Mouse (Mus musculus): Measurements from ENCODE around the gene Tbxa2r.

The Tbxa2r gene

DNA sequence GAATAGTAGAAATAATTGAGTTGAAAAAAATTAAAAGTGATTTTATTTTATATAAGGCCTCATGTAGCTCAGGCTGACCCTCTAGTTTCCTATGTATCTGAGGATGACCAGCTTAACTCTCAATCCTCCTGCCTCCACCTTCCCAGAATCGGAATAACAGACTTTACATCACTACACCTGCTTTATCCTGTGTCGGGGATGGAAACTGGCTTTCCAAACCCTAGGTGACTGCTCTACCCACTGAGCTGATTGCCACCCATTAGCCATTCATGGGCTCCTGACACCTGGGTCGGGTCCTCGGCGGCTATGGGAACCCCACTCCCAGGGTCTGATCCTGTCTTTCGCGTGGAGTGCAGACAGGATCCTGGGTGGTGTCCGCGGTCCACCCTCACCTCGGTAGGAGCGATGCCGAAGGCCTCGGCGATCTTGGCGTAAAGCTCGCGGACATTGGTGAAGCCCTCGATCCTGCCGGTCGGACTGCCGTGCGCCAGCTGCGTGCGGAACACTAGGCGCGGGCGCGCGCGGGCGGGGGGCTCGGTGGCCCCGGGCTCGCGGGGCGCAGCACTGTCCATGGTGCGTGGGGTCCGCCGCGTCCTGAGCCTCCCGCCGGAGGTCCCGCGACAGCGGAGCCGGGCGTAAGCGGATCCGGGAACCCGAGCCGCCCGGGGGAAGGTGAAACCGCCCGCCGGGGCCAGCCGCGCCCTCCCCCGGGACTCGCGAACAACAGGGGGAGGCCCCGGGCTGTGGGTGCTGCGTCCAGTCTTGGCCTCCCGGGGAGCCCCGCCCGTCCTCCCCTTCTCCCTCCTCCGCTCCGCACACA is 14.4 kb downstream of the Tbxa2r start, which contains the start of gene Gipc3:
Gipc3 (minus strand) TSS at position 581 of the 820 bp plus-strand sequence.
- in situ Hi-C loops (cut with MboI, MseI), result no loop called here

DNA sequence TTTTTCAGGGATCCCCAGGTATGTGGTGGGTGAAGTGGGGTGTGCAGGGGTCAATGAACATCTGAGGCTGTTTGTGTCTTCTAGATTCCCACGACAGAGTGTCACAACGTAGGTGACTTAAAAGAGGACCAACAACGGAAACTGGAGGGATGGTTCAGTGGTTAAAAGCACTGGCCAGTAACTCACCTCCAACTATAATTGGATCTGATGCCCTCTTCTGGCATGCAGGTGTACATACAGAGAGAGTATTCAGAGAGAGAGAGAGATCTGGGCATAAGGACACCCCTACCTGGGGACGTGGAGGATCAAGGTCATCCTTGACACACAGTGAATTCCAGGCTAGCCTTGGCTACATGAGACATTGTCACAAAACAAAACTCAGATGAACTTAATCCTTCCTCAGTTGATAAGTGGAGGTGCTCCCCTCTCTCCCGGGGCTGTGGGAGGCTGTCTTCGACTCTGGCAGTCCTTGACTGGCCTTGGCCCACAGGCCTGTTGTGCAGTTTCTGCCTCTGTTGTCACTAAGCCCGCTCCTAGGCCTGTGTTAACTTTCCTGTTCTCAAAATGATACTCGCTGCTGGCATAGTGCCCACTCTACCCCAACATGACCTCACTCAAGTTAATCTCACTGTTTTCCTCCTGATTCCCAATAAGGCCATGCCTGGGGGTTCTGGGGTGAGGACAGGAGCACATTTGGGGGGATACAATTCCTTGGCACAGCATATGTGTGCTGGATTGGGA is 16.1 kb downstream of the Tbxa2r start:
- in situ Hi-C loops (cut with MboI, MseI), result loop anchor here (5.0 kb wide), 1 partner anchor 57 kb away; no protein-coding TSS in a partner anchor

- in situ Hi-C loops (cut with MboI, MseI), result loop anchor here (5.0 kb wide), 1 partner anchor 58 kb away; no protein-coding TSS in a partner anchor
These were observed 16.6 kb downstream of the Tbxa2r start for GRCm38 (mm10) chr10:81345162-81345534.

GRCm38 (mm10) chr10:81346453-81347067 is 18.0 kb downstream of the Tbxa2r start:
- in situ Hi-C loops (cut with MboI, MseI), result loop anchor here (5.0 kb wide), 1 partner anchor 59 kb away; no protein-coding TSS in a partner anchor

- in situ Hi-C loops (cut with MboI, MseI), result loop anchor here (5.0 kb wide), 1 partner anchor 62 kb away; no protein-coding TSS in a partner anchor
These were observed 20.6 kb downstream of the Tbxa2r start for GRCm38 (mm10) chr10:81349146-81349545.

DNA sequence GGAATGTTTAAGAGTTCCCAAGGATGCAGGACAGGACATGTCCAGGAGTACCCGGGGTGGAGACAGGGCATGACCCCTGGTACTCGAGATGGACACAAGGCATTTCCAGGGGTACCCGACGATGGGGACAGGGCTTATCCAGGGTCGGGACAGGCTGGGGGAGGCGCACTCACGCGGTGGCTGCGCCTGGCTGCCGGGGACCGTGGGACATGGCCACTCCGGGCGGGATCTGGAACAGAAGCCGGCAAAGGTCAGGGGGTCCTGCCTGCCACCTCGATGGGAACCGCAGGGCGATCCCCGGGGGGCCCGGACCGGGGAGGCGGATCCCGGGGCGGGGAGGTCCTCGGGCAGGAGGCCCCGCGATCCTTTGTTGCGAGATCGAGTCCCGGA is 21.4 kb downstream of the Tbxa2r start:
- in situ Hi-C loops (cut with MboI, MseI), result loop anchor here (5.0 kb wide), 1 partner anchor 63 kb away; no protein-coding TSS in a partner anchor

GRCm38 (mm10) chr10:81350351-81351063 is 22.0 kb downstream of the Tbxa2r start, which contains the start of gene Hmg20b:
Gene Hmg20b, minus strand, starts transcription at chr10:81350480.
- in situ Hi-C loops (cut with MboI, MseI), result no loop called here

DNA sequence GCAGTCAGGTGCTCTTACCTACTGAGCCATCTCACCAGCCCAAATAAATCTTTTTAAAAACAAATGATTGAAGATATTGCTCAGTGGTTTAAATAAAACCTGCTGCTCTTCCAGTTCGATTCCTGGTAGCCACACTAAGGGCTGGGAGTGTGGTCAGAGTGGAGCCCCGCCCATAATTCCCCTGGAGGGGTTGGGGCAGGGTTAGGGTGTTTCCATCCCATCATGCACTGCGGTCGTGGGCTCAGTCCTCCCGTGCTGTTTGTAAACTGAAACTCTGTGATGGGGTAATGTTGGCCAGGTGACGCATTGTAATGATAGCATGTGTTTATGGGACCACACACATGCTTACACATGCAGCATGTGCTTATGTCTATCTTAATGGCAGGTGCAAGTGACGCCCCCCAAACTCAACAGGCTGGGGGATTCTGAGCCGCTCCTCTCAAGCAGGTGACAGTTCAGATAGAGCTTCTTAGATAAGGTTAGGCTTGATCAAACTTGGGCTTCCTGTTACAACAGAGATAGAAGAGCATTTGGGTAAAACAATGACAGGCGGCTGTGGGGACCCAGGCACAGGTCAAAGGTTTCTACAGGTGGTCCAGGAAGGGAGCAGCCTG is 23.3 kb downstream of the Tbxa2r start:
- in situ Hi-C loops (cut with MboI, MseI), result no loop called here

DNA sequence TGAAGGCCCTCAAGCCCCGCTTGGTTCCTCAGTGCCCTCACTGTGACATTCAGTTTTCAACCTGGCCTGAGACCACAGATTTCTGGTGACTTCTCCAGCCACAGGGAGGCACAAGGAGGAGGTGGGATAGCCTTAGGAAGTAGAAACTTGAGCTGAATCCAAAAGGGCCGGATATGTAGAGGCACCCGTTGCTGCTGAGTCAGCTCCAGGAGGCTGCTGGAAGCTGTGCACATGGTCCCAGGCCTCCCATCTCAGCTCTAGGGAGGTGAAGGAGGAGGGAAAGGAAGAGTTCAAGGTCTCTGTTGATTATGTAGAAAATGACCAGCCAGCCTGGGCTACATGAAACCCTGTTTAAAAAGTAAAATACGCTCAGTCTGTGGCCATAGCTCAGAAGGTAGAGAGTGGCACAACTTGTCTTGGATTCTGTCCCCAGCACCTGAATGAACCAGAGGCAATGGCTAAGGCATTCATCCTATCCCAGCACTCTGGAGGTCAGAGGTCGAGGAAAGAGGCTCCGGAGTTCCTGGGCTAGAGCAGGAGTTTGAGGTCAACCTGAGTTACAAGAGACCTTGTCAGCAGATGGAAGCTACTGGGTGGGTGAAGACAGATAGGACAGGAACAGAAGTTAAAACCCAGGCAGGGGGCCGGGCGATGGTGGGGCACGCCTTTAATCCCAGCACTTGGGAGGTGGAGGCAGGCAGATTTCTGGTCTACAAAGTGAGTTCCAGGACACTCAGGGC is 26.4 kb downstream of the Tbxa2r start:
- in situ Hi-C loops (cut with MboI, MseI), result no loop called here

GRCm38 (mm10) chr10:81355533-81355932 is 27.0 kb downstream of the Tbxa2r start:
- in situ Hi-C loops (cut with MboI, MseI), result no loop called here

DNA sequence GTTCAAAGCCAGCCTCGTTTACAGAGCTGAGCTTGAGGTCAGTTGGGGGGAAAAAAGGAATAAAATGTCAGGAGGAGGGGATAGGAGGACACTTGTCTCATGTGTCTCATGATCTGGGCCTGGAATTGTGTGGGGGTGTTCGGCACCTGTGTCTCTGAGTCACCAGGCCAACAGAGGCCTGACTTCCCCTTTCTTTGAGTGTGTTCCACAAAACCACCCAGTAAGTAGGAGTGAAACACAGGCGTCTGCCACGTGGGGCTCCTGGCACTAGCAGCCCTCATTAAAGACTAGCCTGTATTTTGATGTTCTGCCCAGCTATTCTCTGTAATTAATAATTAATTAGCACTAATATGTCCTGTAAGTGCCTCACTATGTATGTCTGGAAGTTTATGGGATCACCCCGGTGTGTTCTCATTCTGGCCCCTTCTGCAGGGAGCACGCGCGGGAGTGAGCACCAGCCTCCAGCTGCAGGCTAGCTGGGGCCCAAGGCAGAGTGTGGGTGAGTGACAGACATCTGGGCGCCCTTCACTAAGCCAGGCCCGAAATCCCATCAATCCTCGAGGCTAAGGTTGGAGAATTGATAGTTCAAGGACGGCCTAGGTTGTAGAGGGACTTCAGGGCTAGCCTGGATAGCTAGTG is 27.9 kb downstream of the Tbxa2r start:
- in situ Hi-C loops (cut with MboI, MseI), result no loop called here

DNA sequence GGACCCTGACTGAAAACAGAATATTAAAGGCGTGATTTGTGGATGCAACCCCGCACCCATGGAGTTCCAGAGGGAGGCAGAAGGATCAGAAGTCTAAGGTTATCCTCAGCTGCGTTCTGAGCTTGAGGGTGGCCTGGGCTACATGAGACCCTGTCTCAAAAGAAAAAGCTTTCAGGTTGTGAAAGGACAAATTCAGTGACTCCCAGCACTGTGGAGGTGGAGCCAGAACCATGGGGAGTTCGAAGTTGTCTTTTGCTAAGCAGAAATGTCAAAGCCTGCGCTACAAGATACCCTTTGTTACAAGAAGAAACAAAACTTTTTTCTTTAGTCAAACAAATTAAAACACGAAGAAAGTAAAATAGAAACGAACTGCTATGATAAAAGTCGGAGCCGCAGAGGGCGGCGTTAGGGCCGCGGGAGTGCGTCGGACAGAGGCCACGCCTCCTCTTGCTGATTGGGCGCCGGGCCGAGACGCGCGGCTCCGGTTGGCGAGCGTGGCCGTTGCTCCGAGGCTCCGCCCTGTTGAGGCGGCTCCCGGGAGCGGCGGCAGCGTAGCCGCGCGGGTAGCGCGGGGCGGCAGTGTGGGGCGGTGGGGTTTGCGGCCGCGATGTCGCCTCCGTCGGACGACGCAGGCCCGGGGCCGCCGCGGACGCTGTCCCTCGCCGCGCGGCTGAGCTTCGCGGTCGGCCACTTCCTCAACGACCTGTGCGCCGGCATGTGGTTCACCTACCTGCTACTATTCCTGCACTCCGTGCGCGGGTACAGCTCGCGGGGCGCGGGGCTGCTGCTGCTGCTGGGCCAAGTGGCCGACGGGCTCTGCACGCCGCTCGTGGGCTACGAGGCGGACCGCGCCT is 28.7 kb downstream of the Tbxa2r start, which contains the start of gene Mfsd12:
Mfsd12 (plus strand) TSS at position 501 of the 854 bp plus-strand sequence.
- in situ Hi-C loops (cut with MboI, MseI), result no loop called here

DNA sequence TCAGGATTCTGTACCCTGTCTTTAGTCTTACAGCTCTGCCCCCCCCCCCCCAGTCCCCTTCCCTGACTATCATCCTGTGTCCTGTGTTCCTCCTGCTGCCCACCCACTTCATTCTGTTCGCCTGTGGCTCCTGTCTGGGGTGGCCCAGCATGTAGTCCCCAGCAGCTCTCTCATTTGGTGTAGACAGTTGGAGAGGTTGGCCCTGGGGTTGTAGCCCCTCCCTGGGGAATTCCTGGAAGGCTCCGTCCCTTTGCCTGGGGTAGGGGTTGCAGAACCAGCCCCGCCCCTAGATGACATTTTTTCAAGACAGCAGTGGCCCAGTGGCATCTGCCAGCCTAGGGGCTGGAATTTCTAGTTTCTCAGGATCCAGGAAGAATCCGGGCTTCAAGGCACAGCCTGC is 29.7 kb downstream of the Tbxa2r start:
- in situ Hi-C loops (cut with MboI, MseI), result no loop called here

DNA sequence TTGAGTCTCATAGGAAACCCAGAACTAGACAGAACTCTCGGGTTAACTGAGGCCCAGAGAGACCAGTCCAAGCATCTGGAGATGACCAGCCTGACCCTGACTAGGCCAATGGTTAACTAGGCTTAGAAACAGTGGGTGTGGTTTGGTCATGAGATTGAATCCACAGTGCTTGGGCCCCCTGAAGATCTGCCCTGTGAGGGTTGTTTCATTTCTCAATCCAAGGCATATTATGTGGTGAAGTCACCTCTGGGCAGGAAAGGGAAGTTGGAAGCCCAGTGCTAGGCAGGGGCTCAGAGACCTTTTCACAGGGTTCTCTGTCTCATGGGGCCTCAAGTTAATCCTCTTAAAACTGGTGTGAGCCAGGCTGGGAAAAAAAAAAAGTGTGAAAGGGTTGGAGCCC is 30.3 kb downstream of the Tbxa2r start:
- in situ Hi-C loops (cut with MboI, MseI), result no loop called here

DNA sequence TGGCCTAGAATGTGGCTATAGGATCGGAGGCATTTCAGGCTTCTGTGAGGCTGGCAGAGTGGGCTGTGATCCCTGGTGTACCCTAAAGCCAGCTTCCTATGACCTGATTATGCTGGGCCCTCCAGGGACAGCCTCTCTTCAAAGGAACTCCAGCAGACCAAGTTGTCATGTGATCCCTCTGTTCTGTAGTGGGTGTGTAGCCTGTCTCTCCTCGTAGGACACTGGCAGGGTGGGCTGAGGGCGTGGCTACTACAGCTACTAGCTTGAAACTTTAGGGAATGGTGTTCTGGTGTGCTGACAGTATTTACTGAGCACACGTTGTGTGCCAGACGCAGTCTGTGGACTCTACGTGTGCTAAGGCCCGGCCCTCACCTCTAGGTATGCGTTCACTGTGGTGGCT is 32.2 kb downstream of the Tbxa2r start:
- in situ Hi-C loops (cut with MboI, MseI), result no loop called here

DNA sequence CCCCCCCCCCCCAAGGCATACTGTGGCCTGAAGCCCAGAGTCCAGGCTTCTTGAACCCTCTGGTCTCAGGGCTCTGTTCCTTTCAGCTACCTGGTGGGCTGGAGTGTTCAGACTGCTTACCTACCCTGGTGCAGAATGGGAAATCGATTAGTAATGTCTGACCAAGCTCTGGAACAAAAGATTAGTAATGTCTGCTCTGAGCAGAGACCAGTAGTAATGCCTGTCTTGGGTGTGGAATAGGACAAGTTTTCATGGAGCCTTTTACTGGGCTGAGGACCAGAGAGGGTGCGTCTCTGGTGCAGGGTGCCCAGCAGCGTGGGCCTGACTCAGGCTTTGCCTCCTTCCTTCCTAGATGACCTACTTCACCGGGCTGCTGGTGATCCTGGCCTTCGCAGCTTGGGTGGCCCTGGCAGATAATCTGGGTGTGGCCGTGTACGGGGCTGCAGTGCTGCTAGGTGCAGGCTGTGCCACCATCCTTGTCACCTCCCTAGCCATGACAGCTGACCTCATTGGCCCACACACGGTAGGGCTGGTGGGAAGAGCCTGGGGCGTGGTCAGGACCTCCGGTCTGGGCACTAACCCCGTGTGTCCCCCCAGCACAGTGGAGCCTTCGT is 33.9 kb downstream of the Tbxa2r start:
- in situ Hi-C loops (cut with MboI, MseI), result no loop called here

DNA sequence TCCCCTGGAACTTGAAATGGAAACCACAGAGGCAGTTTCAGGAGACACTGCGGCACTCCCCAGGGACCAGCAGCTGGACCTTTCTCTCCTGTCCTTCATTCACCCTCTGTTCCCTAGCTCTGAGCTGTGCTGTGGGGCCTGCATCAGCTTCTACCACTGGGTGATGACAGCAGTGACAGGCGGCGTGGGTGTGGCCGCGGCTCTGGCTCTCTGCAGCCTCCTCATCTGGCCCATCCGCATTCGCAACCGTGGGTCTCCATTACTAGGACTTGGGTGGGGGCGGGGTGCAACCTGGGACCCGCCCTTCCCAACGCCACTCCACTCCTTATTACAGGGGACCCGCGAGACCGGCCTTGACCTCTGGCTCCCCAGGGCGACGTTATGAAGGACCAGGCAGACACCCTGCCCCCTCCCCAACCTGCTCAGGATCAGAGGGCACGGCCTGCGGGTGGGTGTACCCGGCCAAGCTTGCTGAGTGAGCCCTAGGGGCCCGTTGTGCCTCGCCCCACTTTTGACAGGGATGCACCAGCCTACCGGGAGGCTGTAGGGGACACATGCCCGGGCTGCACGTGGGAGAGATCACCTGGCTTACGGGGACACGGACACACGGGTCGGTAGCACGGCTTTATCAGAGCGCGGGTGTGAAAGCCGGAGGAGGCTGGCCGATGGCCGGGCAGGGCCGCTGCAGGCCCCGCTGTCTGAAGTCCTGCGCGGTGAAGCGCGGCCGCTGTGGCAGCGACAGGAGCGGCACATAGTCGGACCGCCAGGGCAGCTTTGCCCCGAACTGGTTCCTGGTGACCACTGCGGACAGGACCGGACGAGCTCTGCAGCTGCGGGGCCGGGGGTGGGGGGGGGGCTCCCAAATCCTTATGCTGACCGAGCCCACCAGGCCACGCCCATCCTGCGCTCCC is 35.2 kb downstream of the Tbxa2r start:
- in situ Hi-C loops (cut with MboI, MseI), result no loop called here

Measured in regulatory T cell (primary cell).